Mouse (Mus musculus) midbrain, embryonic 12.5 days (tissue): ENCODE data around the gene Gm42688. TPM values are rescaled to one million over a fixed set of nuclear protein-coding genes. Genes with fewer than 3 reads are reported as not detected.

ENCODE experiments used
- ATAC-seq: fragments of 200-750 bp; cut with Nextera tagmentation; 2 replicates; pipeline ENCODE4 v1.8.0; 2017; ENCODE audit warnings: low read depth, moderate TSS enrichment, moderate library complexity; ENCODE audit not compliant: low FRiP score
- H3K27ac ChIP-seq: fragments of 300-500 bp; sonication (generic); replicated peaks from 2 replicates; pipeline ENCODE4 v1.5.1; 2016; ENCODE audit warnings: mild to moderate bottlenecking
- H3K27me3 ChIP-seq: fragments of 300-500 bp; sonication (generic); 2 replicates; pipeline ENCODE4 v1.6.1; 2016; ENCODE audit warnings: mild to moderate bottlenecking
- H3K36me3 ChIP-seq: fragments of 300-500 bp; sonication (generic); 2 replicates; pipeline ENCODE4 v1.6.1; 2016
- H3K4me1 ChIP-seq: fragments of 300-500 bp; sonication (generic); 2 replicates; pipeline ENCODE4 v1.6.1; 2016
- H3K4me2 ChIP-seq: fragments of 300-500 bp; sonication (generic); replicated peaks from 2 replicates; pipeline ENCODE4 v1.6.1; 2016; ENCODE audit warnings: mild to moderate bottlenecking, moderate library complexity
- H3K4me3 ChIP-seq: fragments of 300-500 bp; sonication (generic); 2 replicates; pipeline ENCODE4 v1.5.1; 2016; ENCODE audit warnings: mild to moderate bottlenecking
- H3K9ac ChIP-seq: fragments of 300-500 bp; sonication (generic); replicated peaks from 2 replicates; pipeline ENCODE4 v1.6.1; 2016; ENCODE audit warnings: mild to moderate bottlenecking, moderate library complexity
- H3K9me3 ChIP-seq: fragments of 300-500 bp; sonication (generic); 2 replicates; pipeline ENCODE4 v1.6.1; 2016; ENCODE audit warnings: mild to moderate bottlenecking
- WGBS: fragments of 180-500 bp; shearing (Covaris S2); methylation state at CpG from one replicate; pipeline ENCODE4 v1.1.7; 2016; 5-methylcytosine and 5-hydroxymethylcytosine counted together
- polyA plus RNA-seq: library from polyadenylated mRNA; unstranded; fragments of >200 nt; fragmentation: Nextera tagmentation; extraction: Ambion mirVana; gene quantifications from 2 replicates; pipeline ENCODE4 v1.2.1, GENCODE M21; 2016

Gene Gm42688
- polyA plus RNA-seq, 1 experiment from 2014 or later: 4.3 TPM

DNA sequence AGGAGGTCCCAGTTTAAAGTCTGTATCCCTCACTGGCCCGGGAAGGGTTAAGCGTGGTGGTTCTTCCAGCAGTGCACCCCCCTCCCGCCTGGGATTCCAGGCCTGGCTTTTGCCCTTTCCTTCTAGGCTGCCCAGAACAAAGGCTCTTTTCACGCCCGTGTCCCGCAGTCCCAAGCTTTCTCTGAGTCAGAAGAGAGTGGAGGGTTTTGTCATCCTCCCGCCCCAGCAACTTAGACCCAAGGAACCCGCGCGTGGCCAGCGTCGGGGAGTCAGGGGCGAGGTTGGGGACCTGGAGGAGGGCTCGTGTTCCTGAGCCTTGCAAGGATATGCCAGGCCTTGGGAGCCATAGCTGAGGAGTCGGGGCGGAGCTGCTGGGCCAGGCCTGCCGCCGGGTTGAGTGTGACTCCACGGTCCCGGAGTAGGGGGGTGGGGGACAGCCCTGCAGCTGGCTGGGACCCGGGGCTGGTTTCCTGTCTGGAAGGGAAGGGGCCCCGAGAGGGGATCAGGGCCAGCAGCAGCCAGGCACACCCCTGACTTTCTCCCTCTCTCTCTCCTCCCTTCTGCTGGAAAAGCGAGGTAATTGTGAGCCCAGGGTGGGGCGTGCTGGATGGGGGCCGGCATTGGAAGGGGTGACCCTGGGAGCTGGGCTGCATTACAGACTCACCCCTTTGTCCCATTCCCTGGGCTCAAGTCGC, 35.6 kb downstream of the Gm42688 start:
- Histone ChIP-seq H3K4me1 (peaks cover 46% of the 10 kb centered on the region), H3K27ac (peak overlapping the region; percentile 97), H3K4me2 (peak overlapping the region; percentile 78), H3K9me3 (no peaks in the 10 kb centered on the region), H3K36me3 (no peaks in the 10 kb centered on the region), H3K9ac (peak overlapping the region; percentile 85), H3K4me3 (peak overlapping the region; percentile 55), H3K27me3 (peaks cover 40% of the 10 kb centered on the region)
- peak; percentile 81 for ATAC-seq
- under 1% methylated on average over 26 of the region's 26 CpGs for WGBS

DNA sequence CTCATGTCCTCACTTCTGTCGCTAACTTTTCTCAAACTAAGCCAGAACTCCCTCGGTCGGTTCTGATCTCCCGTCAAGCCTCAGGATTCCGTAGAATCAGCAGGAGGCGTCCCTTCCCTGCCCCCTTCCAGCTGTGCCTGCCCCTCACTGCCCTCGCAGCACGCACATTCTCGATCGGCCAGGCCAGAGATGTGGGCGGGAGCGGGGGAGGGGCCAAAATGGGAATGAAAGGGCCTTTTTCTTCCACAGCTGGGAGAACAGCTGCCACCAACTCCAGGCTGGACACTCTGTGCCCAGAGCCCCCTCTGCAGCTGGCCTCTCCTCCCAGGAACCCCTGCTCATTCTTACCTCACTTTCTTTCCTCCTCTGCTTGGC, 36.1 kb downstream of the Gm42688 start:
- Histone ChIP-seq H3K4me3 (peak overlapping the region; percentile 55), H3K27ac (peak overlapping the region; percentile 97), H3K9me3 (no peaks in the 10 kb centered on the region), H3K4me1 (peaks cover 51% of the 10 kb centered on the region), H3K4me2 (peak overlapping the region; percentile 78), H3K27me3 (peaks cover 45% of the 10 kb centered on the region), H3K36me3 (no peaks in the 10 kb centered on the region), H3K9ac (peak overlapping the region; percentile 85)
- peak; percentile 71 for ATAC-seq
- WGBS: 0% methylated on average over 12 of the region's 12 CpGs

DNA sequence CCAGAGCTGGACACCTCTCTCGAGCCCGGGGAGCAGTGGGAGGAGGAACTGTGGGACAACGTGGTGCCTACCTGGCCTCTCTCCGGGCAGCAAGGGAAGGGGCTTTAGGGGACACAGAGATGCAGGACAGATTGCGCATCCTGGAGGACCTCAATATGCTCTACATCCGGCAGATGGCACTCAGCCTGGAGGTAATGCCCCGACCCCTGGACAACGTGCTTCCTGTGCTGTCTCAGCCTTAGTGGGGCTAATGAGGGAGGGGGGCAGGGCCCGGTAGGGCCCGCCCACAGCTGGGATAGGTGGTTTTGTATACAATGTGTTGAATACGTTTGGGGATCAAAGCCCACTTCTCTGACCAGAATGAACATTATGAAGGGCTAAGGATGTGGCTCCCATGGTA, 36.6 kb downstream of the Gm42688 start:
- H3K27ac ChIP-seq: peak overlapping the region; percentile 97
- ATAC-seq: peak; percentile 38
- H3K36me3 ChIP-seq: no peaks in the 10 kb centered on the region
- H3K9ac ChIP-seq: peak overlapping the region; percentile 85
- peaks cover 52% of the 10 kb centered on the region for H3K4me1 ChIP-seq
- no peaks in the 10 kb centered on the region for H3K9me3 ChIP-seq
- 0% methylated on average over 11 of the region's 11 CpGs for WGBS
- peak overlapping the region; percentile 55 for H3K4me3 ChIP-seq
- peak overlapping the region; percentile 78 for H3K4me2 ChIP-seq
- peaks cover 48% of the 10 kb centered on the region for H3K27me3 ChIP-seq

DNA sequence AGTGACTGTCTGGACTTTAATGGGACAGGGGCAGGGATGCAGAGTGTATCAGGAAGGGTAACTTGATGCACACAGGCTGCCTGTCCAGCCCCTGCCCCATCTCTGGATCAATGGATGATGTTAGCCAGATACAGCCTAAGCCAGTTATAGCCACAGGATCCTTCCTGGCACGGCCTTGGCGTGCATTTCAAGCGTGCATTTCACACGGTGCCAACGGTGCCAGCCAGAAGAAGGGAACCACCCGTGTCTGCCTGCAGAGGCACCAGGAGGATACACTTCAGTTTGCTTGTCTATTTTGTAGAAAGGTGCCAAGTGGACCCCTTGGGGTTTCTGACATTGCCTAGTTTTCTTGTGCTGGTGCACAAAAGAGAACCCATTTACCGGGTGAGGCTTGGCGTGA, 38.6 kb downstream of the Gm42688 start:
- Histone ChIP-seq H3K27ac (no peak overlapping the region), H3K9ac (no peak overlapping the region), H3K27me3 (peaks cover 38% of the 10 kb centered on the region), H3K9me3 (no peaks in the 10 kb centered on the region), H3K4me1 (peaks cover 52% of the 10 kb centered on the region), H3K4me3 (no peak overlapping the region), H3K36me3 (no peaks in the 10 kb centered on the region), H3K4me2 (no peak overlapping the region)
- ATAC-seq: no peak
- WGBS: 96% methylated on average over 8 of the region's 8 CpGs

DNA sequence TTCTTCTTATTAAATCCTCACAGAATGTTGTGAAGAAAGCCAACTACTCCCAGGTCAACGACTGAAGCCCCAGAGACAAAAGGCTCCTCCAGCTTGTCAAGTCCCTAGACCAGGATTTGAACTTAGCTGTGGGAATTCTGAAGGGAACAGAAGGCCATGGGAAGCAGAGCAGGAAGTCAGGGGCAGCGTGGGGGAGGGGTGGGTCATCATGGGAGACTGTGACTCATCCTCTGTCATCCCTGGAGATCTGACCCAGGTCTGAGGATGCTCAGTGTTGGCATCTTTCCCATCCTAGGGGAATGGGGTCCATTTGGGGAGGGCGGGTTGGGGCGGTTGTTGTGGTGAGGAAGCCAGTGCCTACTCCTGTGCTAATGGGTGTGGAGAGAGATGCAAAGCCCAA, 40.2 kb downstream of the Gm42688 start:
- no peak for ATAC-seq
- 25% methylated on average over 4 of the region's 4 CpGs for WGBS
- H3K27me3 ChIP-seq: peaks cover 23% of the 10 kb centered on the region
- peak overlapping the region; percentile 70 for H3K9ac ChIP-seq
- H3K4me2 ChIP-seq: peak overlapping the region; percentile 63
- H3K4me1 ChIP-seq: peaks cover 39% of the 10 kb centered on the region
- no peak overlapping the region for H3K27ac ChIP-seq
- no peaks in the 10 kb centered on the region for H3K9me3 ChIP-seq
- no peaks in the 10 kb centered on the region for H3K36me3 ChIP-seq
- H3K4me3 ChIP-seq: no peak overlapping the region

DNA sequence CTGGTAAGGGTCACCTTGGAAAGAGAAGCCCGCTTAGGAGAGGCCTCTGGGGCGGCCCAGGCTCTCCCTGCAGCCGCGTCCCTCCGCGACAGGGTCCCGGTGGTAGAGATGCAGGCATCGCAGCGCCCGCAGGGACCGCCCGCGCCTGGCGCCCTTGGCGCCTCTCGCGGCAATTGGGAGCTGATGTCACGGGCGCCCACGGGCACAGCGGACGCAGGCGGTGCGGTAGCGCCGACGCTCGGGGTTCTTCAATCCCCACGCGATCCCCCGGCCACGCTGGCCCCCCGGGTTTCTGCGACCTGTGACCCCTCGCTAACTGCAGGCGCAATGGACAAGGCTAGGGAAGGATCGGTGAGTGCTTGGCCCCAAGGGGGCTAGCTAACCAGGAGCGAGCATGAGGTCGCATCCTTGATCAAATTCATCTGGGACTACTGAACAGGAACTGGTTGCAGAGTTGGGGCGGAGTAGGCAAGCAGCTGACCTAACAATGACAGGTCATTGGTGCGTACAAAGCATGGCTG, 40.9 kb downstream of the Gm42688 start:
- Histone ChIP-seq H3K36me3 (peaks cover under 1% of the 10 kb centered on the region; the same call in 1 of the 2 replicates), H3K27me3 (peaks cover 23% of the 10 kb centered on the region), H3K4me3 (peak overlapping the region; percentile 37), H3K4me2 (peak overlapping the region; percentile 63), H3K27ac (no peak overlapping the region), H3K4me1 (peaks cover 33% of the 10 kb centered on the region), H3K9me3 (no peaks in the 10 kb centered on the region), H3K9ac (peak overlapping the region; percentile 70)
- WGBS: 2% methylated on average over 39 of the region's 41 CpGs
- ATAC-seq: no peak

DNA sequence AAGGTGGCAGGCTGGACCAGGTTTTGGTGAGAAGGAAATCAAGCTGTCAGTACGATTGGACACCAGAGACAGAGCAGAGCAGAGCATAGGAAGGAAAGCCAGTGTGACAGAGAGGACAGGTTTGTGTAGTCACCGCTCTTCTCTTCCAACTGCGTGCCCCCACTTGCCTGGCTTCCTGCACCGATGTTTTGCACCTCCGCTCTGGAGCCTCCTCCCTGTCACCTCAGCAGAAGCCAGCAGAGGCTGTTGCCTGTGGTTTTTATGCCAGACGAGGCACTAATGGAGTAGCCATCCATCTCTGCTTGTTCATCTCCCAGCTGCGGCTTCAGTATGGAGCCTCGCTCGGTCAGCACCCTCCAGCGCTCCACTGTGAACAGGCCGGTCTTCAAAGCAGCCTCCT, 41.5 kb downstream of the Gm42688 start:
- Histone ChIP-seq H3K4me3 (no peak overlapping the region), H3K27ac (no peak overlapping the region), H3K36me3 (peaks cover 6% of the 10 kb centered on the region; the same call in 1 of the 2 replicates), H3K9ac (peak overlapping the region; percentile 70; the same call in 1 of the 2 replicates), H3K9me3 (no peaks in the 10 kb centered on the region), H3K4me1 (peaks cover 27% of the 10 kb centered on the region), H3K27me3 (peaks cover 23% of the 10 kb centered on the region), H3K4me2 (peak overlapping the region; percentile 63; the same call in 1 of the 2 replicates)
- ATAC-seq: no peak
- WGBS: 40% methylated on average over 11 of the region's 11 CpGs

DNA sequence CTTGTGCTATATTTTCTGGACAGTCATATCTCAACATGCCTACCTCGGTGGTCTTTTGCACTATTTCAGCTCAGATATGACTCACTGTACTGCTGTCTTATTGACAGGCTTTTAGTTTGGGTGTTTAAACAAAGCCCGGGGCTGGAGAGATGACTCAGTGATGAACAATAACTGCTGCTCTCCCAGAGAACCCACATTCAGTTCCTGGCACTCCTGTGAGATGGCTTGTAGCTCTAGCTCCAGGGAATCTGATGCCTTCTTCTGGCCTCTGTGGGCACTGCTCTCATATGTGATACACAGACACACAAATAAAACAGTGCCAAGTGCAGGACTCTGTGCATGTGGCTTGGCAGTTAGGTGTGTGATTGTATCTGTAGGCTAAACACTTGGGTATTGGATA, 43.8 kb downstream of the Gm42688 start:
- H3K9me3 ChIP-seq: no peaks in the 10 kb centered on the region
- no peak overlapping the region for H3K4me3 ChIP-seq
- H3K36me3 ChIP-seq: peaks cover 27% of the 10 kb centered on the region
- H3K27me3 ChIP-seq: peaks cover 23% of the 10 kb centered on the region
- H3K27ac ChIP-seq: no peak overlapping the region
- no peak overlapping the region for H3K4me2 ChIP-seq
- ATAC-seq: no peak
- no peak overlapping the region for H3K9ac ChIP-seq
- H3K4me1 ChIP-seq: peaks cover 12% of the 10 kb centered on the region
- 90% methylated on average over 2 of the region's 2 CpGs for WGBS

DNA sequence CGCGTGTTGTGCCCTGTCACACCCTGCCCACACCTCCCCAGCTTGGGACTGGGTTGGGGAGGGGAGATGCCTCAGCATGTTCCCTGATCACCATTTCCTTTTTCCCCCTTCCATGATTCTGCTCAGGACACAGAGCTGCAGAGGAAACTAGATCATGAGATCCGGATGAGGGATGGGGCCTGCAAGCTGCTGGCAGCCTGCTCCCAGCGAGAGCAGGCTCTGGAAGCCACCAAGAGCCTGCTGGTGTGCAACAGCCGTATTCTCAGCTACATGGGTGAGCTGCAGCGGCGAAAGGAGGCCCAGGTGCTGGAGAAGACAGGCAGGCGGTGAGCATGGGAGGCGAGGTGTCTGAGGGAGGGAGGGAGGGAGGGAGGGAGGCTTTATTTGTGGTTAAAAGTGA, 44.4 kb downstream of the Gm42688 start:
- Histone ChIP-seq H3K9ac (no peak overlapping the region), H3K27ac (no peak overlapping the region), H3K4me3 (no peak overlapping the region), H3K36me3 (peaks cover 28% of the 10 kb centered on the region), H3K4me2 (no peak overlapping the region), H3K9me3 (no peaks in the 10 kb centered on the region), H3K27me3 (peaks cover 21% of the 10 kb centered on the region), H3K4me1 (peaks cover 12% of the 10 kb centered on the region)
- no peak for ATAC-seq
- 73% methylated on average over 9 of the region's 9 CpGs for WGBS

DNA sequence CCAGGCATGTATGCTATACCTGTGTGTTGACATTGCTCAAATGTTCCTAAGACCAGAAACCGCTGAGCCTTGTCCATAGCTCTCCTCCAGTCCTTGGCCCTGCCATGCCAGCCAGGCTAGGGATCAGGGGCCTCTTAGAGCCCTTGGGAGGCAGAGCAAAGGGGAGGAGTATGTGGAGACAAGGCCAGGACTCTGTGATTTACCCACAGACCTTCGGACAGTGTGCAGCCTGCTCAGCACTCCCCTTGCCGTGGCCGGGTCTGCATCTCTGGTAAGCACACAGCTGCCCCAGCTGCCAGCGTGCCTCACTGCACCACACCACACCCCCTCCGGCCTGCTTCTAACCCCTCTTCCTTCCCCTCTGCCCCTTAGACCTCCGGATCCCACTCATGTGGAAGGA, 45.9 kb downstream of the Gm42688 start:
- H3K27me3 ChIP-seq: peaks cover 6% of the 10 kb centered on the region; the same call in 1 of the 2 replicates
- H3K9me3 ChIP-seq: no peaks in the 10 kb centered on the region
- no peak overlapping the region for H3K4me3 ChIP-seq
- ATAC-seq: no peak
- H3K27ac ChIP-seq: no peak overlapping the region
- H3K9ac ChIP-seq: no peak overlapping the region
- H3K4me2 ChIP-seq: no peak overlapping the region
- 60% methylated on average over 7 of the region's 7 CpGs for WGBS
- H3K36me3 ChIP-seq: peaks cover 37% of the 10 kb centered on the region
- H3K4me1 ChIP-seq: peaks cover 13% of the 10 kb centered on the region

DNA sequence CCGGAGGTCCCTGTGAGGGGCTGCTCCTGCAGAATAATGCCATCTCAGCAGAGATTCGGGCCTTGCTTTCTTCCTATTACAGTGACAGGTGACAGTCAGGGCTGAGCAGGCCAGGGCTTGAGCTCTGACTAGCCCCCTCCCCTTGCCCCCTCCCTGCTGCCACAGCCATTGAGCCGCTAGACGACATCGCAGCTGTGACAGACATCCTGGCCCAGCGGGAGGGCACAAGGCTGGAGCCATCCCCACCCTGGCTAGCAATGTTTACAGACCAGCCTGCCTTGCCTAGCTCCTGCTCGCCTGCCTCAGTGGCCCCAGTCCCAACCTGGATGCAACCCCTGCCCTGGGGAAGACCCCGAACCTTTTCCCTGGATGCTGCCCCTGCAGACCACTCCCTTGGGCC, 50.3 kb downstream of the Gm42688 start:
- Histone ChIP-seq H3K4me2 (no peak overlapping the region), H3K27ac (no peak overlapping the region), H3K4me1 (peaks cover 34% of the 10 kb centered on the region), H3K9me3 (no peaks in the 10 kb centered on the region), H3K27me3 (no peaks in the 10 kb centered on the region), H3K4me3 (no peak overlapping the region), H3K9ac (0 out of 2 replicates have a peak overlapping the region, but pooled peaks have one; percentile 11), H3K36me3 (peaks cover 53% of the 10 kb centered on the region)
- no peak for ATAC-seq
- WGBS: 24% methylated on average over 8 of the region's 8 CpGs

DNA sequence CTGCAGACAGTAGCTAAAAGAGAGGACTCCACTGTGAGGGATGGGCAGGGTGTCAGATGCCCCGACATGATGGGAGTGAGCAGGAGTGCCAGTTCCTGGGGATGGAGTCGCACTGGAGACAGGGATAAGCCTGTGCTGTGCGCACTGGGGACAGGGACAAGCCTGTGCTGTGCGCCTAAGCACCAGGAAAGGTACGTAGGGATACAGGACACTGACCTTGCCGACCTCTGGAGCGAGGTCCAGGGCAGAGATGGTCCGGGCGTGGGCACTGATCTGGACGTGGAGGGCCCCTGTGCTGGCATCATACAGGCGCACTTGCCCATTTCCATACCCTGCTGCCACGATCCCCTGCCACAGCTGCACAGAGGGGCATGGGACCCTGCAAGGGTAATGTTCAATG, 51.6 kb downstream of the Gm42688 start:
- H3K9ac ChIP-seq: no peak overlapping the region
- WGBS: 87% methylated on average over 12 of the region's 12 CpGs
- no peak overlapping the region for H3K4me2 ChIP-seq
- H3K36me3 ChIP-seq: peaks cover 45% of the 10 kb centered on the region
- H3K9me3 ChIP-seq: no peaks in the 10 kb centered on the region
- no peak for ATAC-seq
- H3K4me3 ChIP-seq: no peak overlapping the region
- no peak overlapping the region for H3K27ac ChIP-seq
- peaks cover 34% of the 10 kb centered on the region for H3K4me1 ChIP-seq
- H3K27me3 ChIP-seq: peaks cover 3% of the 10 kb centered on the region; the same call in 1 of the 2 replicates
